Mouse (Mus musculus) C2C12 (cell line): ENCODE data around the gene Gdap1l1.

Experiments used
- CTCF ChIP-seq: IDR thresholded peaks from one replicate; pipeline ENCODE4 v1.5.1; 2011; ENCODE audit not compliant: control insufficient read depth, insufficient read depth, insufficient read length
- MAX ChIP-seq: IDR thresholded peaks from one replicate; pipeline ENCODE4 v1.6.1; 2011; ENCODE audit warnings: mild to moderate bottlenecking, control low read depth

DNA sequence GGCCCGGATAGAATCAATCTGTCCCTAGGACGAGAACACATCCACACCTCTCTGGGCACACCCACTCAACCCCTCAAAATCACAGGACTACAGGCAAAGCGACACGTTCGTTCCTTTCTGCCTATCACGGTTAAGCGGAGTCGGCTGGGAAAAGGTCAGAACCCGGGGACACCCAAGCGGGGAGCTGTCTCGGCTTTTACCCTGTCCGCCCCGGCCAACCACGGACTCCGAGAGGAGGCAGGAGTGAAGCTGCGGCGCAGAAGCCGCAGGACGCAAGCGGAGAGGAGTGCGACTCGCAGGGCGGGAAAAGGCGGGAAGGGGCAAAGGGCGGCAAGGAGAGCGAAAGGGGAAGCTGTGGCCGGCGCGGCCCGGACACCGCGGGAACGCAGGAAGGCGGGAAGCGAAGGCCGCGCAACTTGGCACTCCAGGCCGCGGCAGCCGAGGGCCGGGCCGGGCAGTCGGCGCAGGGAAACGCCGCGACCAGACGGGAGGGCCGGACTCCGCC, 19.4 kb upstream of the Gdap1l1 start:
- no peak for TF ChIP-seq MAX
- TF ChIP-seq CTCF: no peak
